Mouse (Mus musculus): Measurements from ENCODE around the gene Adamts4.
"Not testable (repeated sequence)": the region's sequence is repeated elsewhere in the genome, so short reads cannot be mapped to it uniquely, and the experiment has no call there.

Gene Adamts4

GRCm38 (mm10) chr1:171230215-171230614 lies 20.0 kb upstream of the Adamts4 start:
- CTCF ChIA-PET: no interaction called here

DNA sequence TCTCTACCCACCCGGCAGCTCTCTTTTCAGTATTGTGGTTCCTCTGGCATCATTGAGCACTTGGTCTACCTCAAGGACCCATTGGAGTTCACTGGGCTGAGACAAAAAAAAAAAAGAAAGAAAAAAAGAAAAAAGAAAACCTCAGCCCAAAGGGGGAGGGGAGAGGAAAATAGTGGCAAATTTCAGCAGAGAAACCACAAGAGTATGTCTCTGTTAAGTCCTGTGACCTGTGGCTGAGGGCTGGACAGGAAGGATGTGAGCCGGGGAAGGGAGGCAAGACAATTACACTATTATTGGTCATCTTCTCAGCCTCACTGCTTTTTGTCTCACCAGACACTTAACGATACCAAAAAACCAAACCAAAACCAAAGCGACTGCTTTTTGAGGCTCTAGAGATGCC lies 18.4 kb upstream of the Adamts4 start:
- CTCF ChIA-PET: no interaction called here

- CTCF ChIA-PET: no interaction called here
Observed at GRCm38 (mm10) chr1:171232348-171232747, 17.9 kb upstream of the Adamts4 start.

GRCm38 (mm10) chr1:171232800-171233730 lies 17.2 kb upstream of the Adamts4 start:
- CTCF ChIA-PET: no interaction called here

- CTCF ChIA-PET: no interaction called here
Observed at GRCm38 (mm10) chr1:171234126-171234525, 16.1 kb upstream of the Adamts4 start, which contains the start of gene Fcer1g. Gene Fcer1g, minus strand, starts transcription at chr1:171234365.

GRCm38 (mm10) chr1:171234538-171234937 lies 15.7 kb upstream of the Adamts4 start:
- CTCF ChIA-PET: no interaction called here

- CTCF ChIA-PET: no interaction called here
Observed at GRCm38 (mm10) chr1:171235791-171236190, 14.4 kb upstream of the Adamts4 start.

GRCm38 (mm10) chr1:171237438-171237837 lies 12.8 kb upstream of the Adamts4 start:
- CTCF ChIA-PET: interaction anchor here (0.6 kb wide), 1 partner anchor 14 kb away, joined by 3 read pairs; the partner anchor contains the start of gene Ndufs2

GRCm38 (mm10) chr1:171238463-171238862 lies 11.8 kb upstream of the Adamts4 start:
- CTCF ChIA-PET: no interaction called here

DNA sequence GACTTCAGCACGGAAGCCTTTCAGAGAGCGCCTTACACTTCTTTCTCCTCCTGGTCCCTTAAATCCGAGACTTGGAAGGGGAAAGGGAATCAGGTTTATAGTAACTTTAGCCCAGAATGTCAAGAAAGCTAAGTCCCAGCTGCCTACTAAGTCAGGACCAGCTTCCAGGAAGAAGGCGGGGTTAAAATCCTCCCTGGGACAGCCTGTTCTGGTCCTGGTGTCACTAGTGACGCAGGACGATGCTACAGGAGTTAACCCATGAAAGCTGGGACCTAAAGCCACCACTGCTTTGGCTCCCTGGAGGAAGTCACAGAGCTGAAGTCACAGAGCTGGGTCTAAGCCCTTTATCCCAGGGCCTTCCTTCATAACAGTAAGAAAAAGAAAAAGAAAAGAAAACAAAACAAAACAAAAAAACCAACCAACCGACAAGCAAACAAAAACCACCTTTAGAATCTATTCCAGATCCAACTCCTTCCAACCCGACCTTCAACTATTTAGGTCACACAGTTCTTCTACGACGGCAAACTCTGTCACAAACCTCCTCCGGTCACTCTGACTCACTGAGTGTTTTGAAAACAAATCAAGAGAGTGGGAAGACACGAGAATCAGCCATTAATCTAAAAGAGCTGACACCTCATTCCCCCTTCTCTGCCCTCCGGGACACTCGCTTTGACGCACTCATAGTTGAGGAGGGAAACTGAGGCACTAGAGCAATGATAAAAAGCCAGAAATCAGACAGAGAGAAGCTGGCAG lies 10.1 kb upstream of the Adamts4 start:
- CTCF ChIA-PET: interaction anchor here (0.6 kb wide), 1 partner anchor 87 kb away, joined by 4 read pairs; no protein-coding TSS in a partner anchor

DNA sequence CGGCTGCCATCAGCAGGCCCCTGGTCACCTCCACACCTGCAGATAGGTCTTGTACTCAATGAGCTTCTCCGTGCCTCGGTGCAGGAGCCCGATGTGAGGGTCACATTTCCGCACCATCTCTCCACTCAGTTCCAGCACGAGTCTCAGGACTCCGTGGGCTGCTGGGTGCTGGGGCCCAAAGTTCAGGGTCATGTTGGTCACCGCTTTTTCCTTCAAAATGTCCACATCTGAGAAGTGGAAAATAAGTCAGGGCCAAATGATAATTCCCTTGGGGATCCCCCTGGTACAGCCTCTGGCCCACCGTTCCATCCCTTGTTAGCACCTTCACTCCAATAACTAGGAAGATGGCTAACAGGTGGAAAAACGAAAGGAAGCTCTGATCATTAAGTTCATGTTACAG lies 9.3 kb upstream of the Adamts4 start:
- CTCF ChIA-PET: no interaction called here

GRCm38 (mm10) chr1:171241952-171242351 lies 8.3 kb upstream of the Adamts4 start:
- CTCF ChIA-PET: not testable (repeated sequence)

DNA sequence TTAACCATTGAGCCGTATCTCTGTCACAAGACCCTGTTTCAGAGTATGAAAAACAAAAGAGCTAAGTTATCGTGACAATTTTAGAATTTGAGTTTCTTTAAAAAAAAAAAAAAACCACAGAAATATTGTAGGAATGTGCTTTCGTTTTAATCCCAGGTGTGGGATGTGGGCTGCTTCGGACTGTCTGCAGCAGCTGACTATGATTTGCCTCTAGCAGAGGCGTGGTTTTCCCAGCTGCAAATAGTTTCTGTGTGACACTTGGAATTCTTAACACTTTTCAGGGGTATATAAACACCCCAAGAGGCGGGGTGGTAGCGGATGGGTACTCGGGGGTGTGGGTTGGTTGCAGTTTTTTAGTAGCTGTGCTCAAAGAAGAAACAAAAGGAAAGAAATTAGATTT lies 4.9 kb upstream of the Adamts4 start:
- CTCF ChIA-PET: interaction anchor here (0.6 kb wide), 2 partner anchors 26 to 327 kb away, joined by 6 to 24 read pairs; no protein-coding TSS in a partner anchor

DNA sequence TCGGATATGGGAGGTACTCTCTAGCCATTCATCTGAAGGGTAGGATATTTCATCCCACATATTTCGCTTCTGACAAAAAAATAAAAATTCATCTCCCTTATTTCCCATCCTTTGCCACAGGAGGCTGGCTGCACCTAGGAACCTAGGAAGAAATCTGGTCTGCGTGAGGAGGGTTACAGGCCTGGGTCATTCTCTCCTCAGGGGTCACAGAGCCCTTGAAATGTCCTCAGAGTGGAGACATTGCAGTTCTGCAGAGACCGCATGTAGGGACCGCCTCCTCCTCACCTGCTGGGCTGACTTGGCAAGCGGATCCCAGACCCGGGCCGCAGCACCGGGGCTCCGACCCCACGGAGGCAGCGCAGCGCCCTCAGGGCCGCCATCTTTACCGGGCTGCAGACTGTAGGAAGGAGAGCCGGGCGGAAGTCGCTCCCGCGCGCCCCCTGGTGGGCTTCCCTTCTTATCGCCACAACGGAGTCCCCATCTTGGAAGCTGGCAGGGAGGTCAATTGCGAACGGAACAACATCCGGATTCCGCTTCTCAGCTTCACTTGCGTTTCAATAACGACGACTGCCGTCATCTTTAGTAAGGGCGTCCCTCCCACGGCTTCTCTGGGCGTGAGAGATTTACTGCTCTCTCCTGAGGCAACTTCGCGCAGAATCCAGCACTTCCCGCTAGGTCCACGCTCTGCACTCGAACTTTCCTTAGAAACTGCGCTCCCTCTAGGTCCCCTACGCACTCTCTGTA lies 3.3 kb upstream of the Adamts4 start:
- CTCF ChIA-PET: interaction anchor here (1.0 kb wide), 1 partner anchor 26 kb away, joined by 3 read pairs; no protein-coding TSS in a partner anchor

DNA sequence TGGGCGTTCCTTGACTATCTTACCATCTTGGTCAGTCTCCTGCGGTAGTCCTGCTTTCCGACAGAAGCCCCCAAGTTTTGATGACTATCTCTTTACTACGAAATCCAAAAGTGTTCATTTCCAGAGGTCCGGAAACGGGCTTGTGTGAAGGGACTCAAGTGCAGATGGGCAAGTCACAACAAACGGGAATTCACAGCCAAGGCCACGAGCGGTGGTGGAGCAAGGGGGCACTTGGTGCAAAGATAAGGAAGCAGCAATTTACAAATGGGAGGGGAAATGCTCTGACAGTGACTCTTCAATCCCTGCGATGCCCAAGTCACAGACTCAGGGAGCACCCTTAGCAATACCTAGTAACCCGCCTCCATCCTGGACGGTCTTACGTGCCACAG lies 2.8 kb upstream of the Adamts4 start:
- CTCF ChIA-PET: interaction anchor here (1.0 kb wide), 1 partner anchor 26 kb away, joined by 3 read pairs; no protein-coding TSS in a partner anchor

GRCm38 (mm10) chr1:171247916-171248315 lies 2.3 kb upstream of the Adamts4 start:
- CTCF ChIA-PET: interaction anchor here (1.0 kb wide), 1 partner anchor 27 kb away, joined by 3 read pairs; no protein-coding TSS in a partner anchor

- CTCF ChIA-PET: interaction anchor here (0.6 kb wide), 1 partner anchor 224 kb away, joined by 4 read pairs; no protein-coding TSS in a partner anchor
Observed at GRCm38 (mm10) chr1:171248386-171249226, 1.6 kb upstream of the Adamts4 start.

DNA sequence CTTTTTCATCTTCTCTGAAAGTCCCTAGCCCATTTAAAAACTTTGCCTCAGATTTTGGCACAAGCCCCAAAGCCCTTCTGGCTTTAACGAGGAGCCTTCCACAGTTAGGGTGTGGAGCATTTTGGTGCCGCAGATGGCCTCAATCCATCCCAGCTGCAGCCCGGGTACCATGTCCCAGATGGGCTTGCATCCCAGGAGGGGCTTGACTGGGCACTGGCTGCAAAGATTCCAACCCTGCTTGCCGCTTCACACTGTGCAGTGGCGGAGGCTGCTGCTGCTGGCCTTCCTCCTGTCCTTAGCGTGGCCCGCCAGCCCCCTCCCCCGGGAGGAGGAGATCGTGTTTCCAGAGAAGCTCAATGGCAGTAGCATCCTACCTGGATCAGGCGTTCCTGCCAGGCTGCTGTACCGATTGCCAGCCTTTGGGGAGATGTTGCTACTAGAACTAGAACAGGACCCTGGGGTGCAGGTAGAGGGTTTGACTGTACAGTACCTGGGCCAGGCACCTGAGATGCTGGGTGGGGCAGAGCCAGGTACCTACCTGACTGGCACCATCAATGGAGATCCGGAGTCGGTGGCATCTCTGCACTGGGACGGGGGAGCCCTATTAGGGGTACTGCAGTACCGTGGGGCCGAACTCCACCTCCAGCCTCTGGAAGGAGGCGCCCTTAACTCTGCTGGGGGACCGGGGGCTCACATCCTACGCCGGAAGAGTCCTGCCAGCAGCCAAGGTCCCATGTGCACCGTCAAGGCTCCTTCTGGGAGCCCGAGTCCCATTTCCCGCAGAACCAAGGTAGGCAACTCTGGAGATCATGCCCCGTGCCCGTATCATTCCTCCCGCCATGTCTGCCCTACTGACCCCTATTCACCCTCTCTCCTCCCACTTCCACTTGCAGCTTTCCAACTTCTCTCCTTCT lies 716 bp downstream of the Adamts4 start, which contains the start of gene Ndufs2:
Ndufs2 (minus strand) TSS at position 709 of the 914 bp plus-strand sequence.
- CTCF ChIA-PET: interaction anchor here (0.6 to 0.7 kb wide), 2 partner anchors 10 to 14 kb away, joined by 3 to 7 read pairs; no protein-coding TSS in a partner anchor

All from spleen, embryonic (tissue).